Mouse (Mus musculus): ENCODE data around the gene Pak4. TPM values are rescaled to one million over a fixed set of nuclear protein-coding genes. Genes with fewer than 3 reads are reported as not detected.
"Not testable (repeated sequence)": the region's sequence is repeated elsewhere in the genome, so short reads cannot be mapped to it uniquely, and the experiment has no call there.

Gene Pak4
- polyA plus RNA-seq, 1 experiment from 2014 or later: 50.7 TPM

GRCm38 (mm10) chr7:28624791-28625190, 26.8 kb upstream of the Pak4 start:
- DNase-seq (ENCODE audit: low spot score) (no peak), ATAC-seq (replicated peaks; ENCODE audit: low FRiP score) (no peak)
- H3K9me3 ChIP-seq (ENCODE audit: control insufficient read depth, low read length): no peaks in the 10 kb centered on the region
- H3K36me3 ChIP-seq (ENCODE audit: control insufficient read depth, insufficient read depth, low read length): no peaks in the 10 kb centered on the region
- no peak overlapping the region for H3K4me2 ChIP-seq (ENCODE audit: low read depth, low read length, severe bottlenecking)
- WGBS: 84% methylated on average over 5 of the region's 5 CpGs
- peaks cover 9% of the 10 kb centered on the region for H3K27me3 ChIP-seq (ENCODE audit: control insufficient read depth, insufficient read depth, low read length)
- no peak overlapping the region for H3K4me3 ChIP-seq (ENCODE audit: low read depth, low read length)
- H3K9ac ChIP-seq (ENCODE audit: low read length): no peak overlapping the region
- H3K27ac ChIP-seq (ENCODE audit: low read depth, low read length): no peak overlapping the region
- H3K4me1 ChIP-seq (replicated peaks; ENCODE audit: control insufficient read depth, insufficient read depth, low read length): no peaks in the 10 kb centered on the region

- 74% methylated on average over 9 of the region's 9 CpGs for WGBS
- H3K4me3 ChIP-seq (ENCODE audit: low read depth, low read length): no peak overlapping the region
- ATAC-seq (replicated peaks; ENCODE audit: low FRiP score) (no peak), DNase-seq (ENCODE audit: low spot score) (no peak)
- H3K9me3 ChIP-seq (ENCODE audit: control insufficient read depth, low read length): no peaks in the 10 kb centered on the region
- H3K4me1 ChIP-seq (replicated peaks; ENCODE audit: control insufficient read depth, insufficient read depth, low read length): no peaks in the 10 kb centered on the region
- no peak overlapping the region for H3K9ac ChIP-seq (ENCODE audit: low read length)
- H3K27ac ChIP-seq (ENCODE audit: low read depth, low read length): no peak overlapping the region
- H3K4me2 ChIP-seq (ENCODE audit: low read depth, low read length, severe bottlenecking): no peak overlapping the region
- no peaks in the 10 kb centered on the region for H3K27me3 ChIP-seq (ENCODE audit: control insufficient read depth, insufficient read depth, low read length)
- no peaks in the 10 kb centered on the region for H3K36me3 ChIP-seq (ENCODE audit: control insufficient read depth, insufficient read depth, low read length)
Observed at GRCm38 (mm10) chr7:28619098-28619715, 21.2 kb upstream of the Pak4 start.

GRCm38 (mm10) chr7:28605951-28606350, 8.0 kb upstream of the Pak4 start:
- Histone ChIP-seq H3K4me2 (ENCODE audit: low read depth, low read length, severe bottlenecking) (no peak overlapping the region), H3K9ac (ENCODE audit: low read length) (no peak overlapping the region)
- WGBS: 96% methylated on average over 8 of the region's 8 CpGs

GRCm38 (mm10) chr7:28603788-28604187, 5.8 kb upstream of the Pak4 start:
- not testable (repeated sequence) for H3K4me3 ChIP-seq (ENCODE audit: low read depth, low read length); ATAC-seq (replicated peaks; ENCODE audit: low FRiP score); H3K27ac ChIP-seq (ENCODE audit: low read depth, low read length); H3K9me3 ChIP-seq (ENCODE audit: control insufficient read depth, low read length); H3K9ac ChIP-seq (ENCODE audit: low read length); H3K4me2 ChIP-seq (ENCODE audit: low read depth, low read length, severe bottlenecking); H3K4me1 ChIP-seq (replicated peaks; ENCODE audit: control insufficient read depth, insufficient read depth, low read length); H3K36me3 ChIP-seq (ENCODE audit: control insufficient read depth, insufficient read depth, low read length); H3K27me3 ChIP-seq (ENCODE audit: control insufficient read depth, insufficient read depth, low read length); DNase-seq (ENCODE audit: low spot score)
- WGBS: 87% methylated on average over 2 of the region's 2 CpGs

More at GRCm38 (mm10) chr7:28605951-28606350, 8.0 kb upstream of the Pak4 start:
- ATAC-seq (replicated peaks; ENCODE audit: low FRiP score): no peak
- Histone ChIP-seq H3K27me3 (ENCODE audit: control insufficient read depth, insufficient read depth, low read length) (no peaks in the 10 kb centered on the region), H3K9me3 (ENCODE audit: control insufficient read depth, low read length) (no peaks in the 10 kb centered on the region), H3K27ac (ENCODE audit: low read depth, low read length) (no peak overlapping the region), H3K36me3 (ENCODE audit: control insufficient read depth, insufficient read depth, low read length) (no peaks in the 10 kb centered on the region), H3K4me1 (replicated peaks; ENCODE audit: control insufficient read depth, insufficient read depth, low read length) (no peaks in the 10 kb centered on the region), H3K4me3 (ENCODE audit: low read depth, low read length) (no peak overlapping the region)
- DNase-seq (ENCODE audit: low spot score): no peak

- Histone ChIP-seq H3K9me3 (ENCODE audit: control insufficient read depth, low read length) (no peaks in the 10 kb centered on the region), H3K36me3 (ENCODE audit: control insufficient read depth, insufficient read depth, low read length) (no peaks in the 10 kb centered on the region), H3K4me1 (replicated peaks; ENCODE audit: control insufficient read depth, insufficient read depth, low read length) (no peaks in the 10 kb centered on the region), H3K9ac (ENCODE audit: low read length) (no peak overlapping the region), H3K27me3 (ENCODE audit: control insufficient read depth, insufficient read depth, low read length) (no peaks in the 10 kb centered on the region), H3K4me2 (ENCODE audit: low read depth, low read length, severe bottlenecking) (no peak overlapping the region), H3K4me3 (ENCODE audit: low read depth, low read length) (no peak overlapping the region), H3K27ac (ENCODE audit: low read depth, low read length) (no peak overlapping the region)
- DNase-seq (ENCODE audit: low spot score): no peak
- ATAC-seq (replicated peaks; ENCODE audit: low FRiP score): no peak
- WGBS: 77% methylated on average over 5 of the region's 5 CpGs
Observed at GRCm38 (mm10) chr7:28603136-28603535, 5.2 kb upstream of the Pak4 start.

GRCm38 (mm10) chr7:28601668-28602067, 3.7 kb upstream of the Pak4 start:
- 32% methylated on average over 7 of the region's 7 CpGs for WGBS
- peak; percentile 75 for DNase-seq (ENCODE audit: low spot score)
- H3K9me3 ChIP-seq (ENCODE audit: control insufficient read depth, low read length): no peaks in the 10 kb centered on the region
- no peak overlapping the region for H3K27ac ChIP-seq (ENCODE audit: low read depth, low read length)
- H3K4me2 ChIP-seq (ENCODE audit: low read depth, low read length, severe bottlenecking): no peak overlapping the region
- peaks cover 3% of the 10 kb centered on the region for H3K4me1 ChIP-seq (replicated peaks; ENCODE audit: control insufficient read depth, insufficient read depth, low read length)
- no peak for ATAC-seq (replicated peaks; ENCODE audit: low FRiP score)
- H3K4me3 ChIP-seq (ENCODE audit: low read depth, low read length): no peak overlapping the region
- no peaks in the 10 kb centered on the region for H3K36me3 ChIP-seq (ENCODE audit: control insufficient read depth, insufficient read depth, low read length)
- H3K9ac ChIP-seq (ENCODE audit: low read length): no peak overlapping the region
- H3K27me3 ChIP-seq (ENCODE audit: control insufficient read depth, insufficient read depth, low read length): no peaks in the 10 kb centered on the region

- no peak for ATAC-seq (replicated peaks; ENCODE audit: low FRiP score)
- no peak overlapping the region for H3K9ac ChIP-seq (ENCODE audit: low read length)
- 13% methylated on average over 11 of the region's 11 CpGs for WGBS
- DNase-seq (ENCODE audit: low spot score): peak; percentile 77
- H3K4me1 ChIP-seq (replicated peaks; ENCODE audit: control insufficient read depth, insufficient read depth, low read length): peaks cover 8% of the 10 kb centered on the region
- H3K27ac ChIP-seq (ENCODE audit: low read depth, low read length): no peak overlapping the region
- no peaks in the 10 kb centered on the region for H3K36me3 ChIP-seq (ENCODE audit: control insufficient read depth, insufficient read depth, low read length)
- H3K4me2 ChIP-seq (ENCODE audit: low read depth, low read length, severe bottlenecking): no peak overlapping the region
- no peaks in the 10 kb centered on the region for H3K27me3 ChIP-seq (ENCODE audit: control insufficient read depth, insufficient read depth, low read length)
- H3K4me3 ChIP-seq (ENCODE audit: low read depth, low read length): no peak overlapping the region
- H3K9me3 ChIP-seq (ENCODE audit: control insufficient read depth, low read length): no peaks in the 10 kb centered on the region
Observed at GRCm38 (mm10) chr7:28601029-28601428, 3.0 kb upstream of the Pak4 start.

- no peak overlapping the region for H3K4me3 ChIP-seq (ENCODE audit: low read depth, low read length)
- H3K9me3 ChIP-seq (ENCODE audit: control insufficient read depth, low read length): no peaks in the 10 kb centered on the region
- no peaks in the 10 kb centered on the region for H3K36me3 ChIP-seq (ENCODE audit: control insufficient read depth, insufficient read depth, low read length)
- H3K4me2 ChIP-seq (ENCODE audit: low read depth, low read length, severe bottlenecking): no peak overlapping the region
- H3K9ac ChIP-seq (ENCODE audit: low read length): no peak overlapping the region
- H3K27ac ChIP-seq (ENCODE audit: low read depth, low read length): no peak overlapping the region
- peaks cover 8% of the 10 kb centered on the region for H3K4me1 ChIP-seq (replicated peaks; ENCODE audit: control insufficient read depth, insufficient read depth, low read length)
- ATAC-seq (replicated peaks; ENCODE audit: low FRiP score) (no peak), DNase-seq (ENCODE audit: low spot score) (no peak)
- no peaks in the 10 kb centered on the region for H3K27me3 ChIP-seq (ENCODE audit: control insufficient read depth, insufficient read depth, low read length)
- 68% methylated on average over 2 of the region's 2 CpGs for WGBS
Observed at GRCm38 (mm10) chr7:28598951-28599350, 966 bp upstream of the Pak4 start.

GRCm38 (mm10) chr7:28597277-28597570, 761 bp downstream of the Pak4 start:
- no peak overlapping the region; the same call in 1 of the 2 replicates for H3K27ac ChIP-seq (ENCODE audit: low read depth, low read length)

More at GRCm38 (mm10) chr7:28597277-28597570, 761 bp downstream of the Pak4 start:
- H3K9me3 ChIP-seq (ENCODE audit: control insufficient read depth, low read length): no peaks in the 10 kb centered on the region
- peaks cover 8% of the 10 kb centered on the region for H3K4me1 ChIP-seq (replicated peaks; ENCODE audit: control insufficient read depth, insufficient read depth, low read length)
- DNase-seq (ENCODE audit: low spot score) (no peak), ATAC-seq (replicated peaks; ENCODE audit: low FRiP score) (peak; percentile 9; the same call in 1 of the 2 replicates)
- peak overlapping the region; percentile 86 for H3K4me2 ChIP-seq (ENCODE audit: low read depth, low read length, severe bottlenecking)
- peak overlapping the region; percentile 80 for H3K9ac ChIP-seq (ENCODE audit: low read length)
- H3K27me3 ChIP-seq (ENCODE audit: control insufficient read depth, insufficient read depth, low read length): no peaks in the 10 kb centered on the region
- 23% methylated on average over 9 of the region's 9 CpGs for WGBS
- peak overlapping the region; percentile 68 for H3K4me3 ChIP-seq (ENCODE audit: low read depth, low read length)
- H3K36me3 ChIP-seq (ENCODE audit: control insufficient read depth, insufficient read depth, low read length): no peaks in the 10 kb centered on the region

Measured in forebrain, embryonic 11.5 days (tissue).